Mouse (Mus musculus) c-Kit-positive CD71-positive TER-119-negative erythroid progenitor cells, embryonic 14.5 days (primary cell): Measurements from ENCODE around the gene 6430628N08Rik.
A peak's percentile ranks its signal among the peaks of the same experiment; 100 is the strongest.

ENCODE experiments used
- DNase-seq: peaks from one replicate; pipeline ENCODE4 v3.0.0-alpha.2; 2013; ENCODE audit warnings: low read depth

The 6430628N08Rik gene

DNA sequence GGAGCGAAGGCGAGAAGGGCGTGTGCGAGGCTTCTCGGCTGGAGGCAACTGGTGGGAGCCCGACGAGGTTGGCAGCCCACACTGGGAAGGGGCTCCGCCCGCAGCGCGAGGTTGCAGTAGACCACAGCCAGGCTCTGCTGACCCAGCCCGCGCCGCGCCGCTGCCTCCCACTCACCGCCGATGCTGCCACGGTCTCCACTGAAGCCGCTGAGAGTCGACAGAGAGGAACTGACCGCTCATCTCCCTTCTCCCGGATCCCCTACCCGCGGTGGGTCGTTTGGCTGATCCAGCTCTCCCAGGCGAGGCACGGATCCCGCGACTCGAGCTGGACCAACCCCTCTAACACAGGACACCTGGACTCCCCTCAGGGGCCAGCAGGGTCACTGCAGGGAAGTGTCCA is at the start of gene 6430628N08Rik:
Gene 6430628N08Rik (plus strand): TSS at position 113 of the 400 bp plus-strand sequence.
- no peak for DNase-seq

DNA sequence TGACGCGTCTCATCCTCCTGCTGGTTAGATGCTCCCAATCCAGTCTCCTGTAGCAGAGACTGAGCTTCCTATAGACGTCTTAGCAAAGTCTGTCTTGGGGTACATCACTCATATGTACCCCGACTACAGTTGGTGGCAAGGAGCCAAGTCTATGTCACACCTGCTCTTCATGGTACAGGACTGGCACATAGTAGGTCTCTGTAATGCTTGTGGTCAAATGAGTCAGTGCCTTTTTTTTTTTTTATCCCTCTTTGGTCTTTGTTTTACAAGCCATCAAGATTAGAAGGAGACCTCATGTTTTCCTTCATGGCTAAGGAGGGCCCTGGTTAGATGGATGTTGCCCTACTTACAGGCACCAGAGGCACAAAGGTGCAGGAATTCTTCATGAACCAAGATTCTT is 49.6 kb upstream of the 6430628N08Rik start:
- no peak for DNase-seq

DNA sequence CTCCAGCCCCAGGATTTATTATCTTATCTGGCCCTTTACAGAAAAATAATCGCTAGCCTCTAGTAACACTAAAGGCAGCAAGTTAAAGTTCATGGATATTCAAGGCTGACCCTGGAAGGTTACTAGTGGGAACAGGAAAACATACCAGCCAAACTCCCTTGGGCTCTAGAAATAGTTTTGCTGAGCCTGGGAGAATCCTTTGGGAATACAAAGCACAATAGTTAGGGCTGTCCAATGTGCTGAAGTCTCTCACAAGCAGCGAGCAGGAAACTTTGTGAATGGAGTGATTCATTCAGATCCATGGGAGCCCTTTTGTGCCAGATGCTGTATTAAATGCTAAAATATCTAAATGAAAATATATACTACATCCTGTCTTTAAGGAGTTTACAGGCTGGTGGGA is 43.8 kb upstream of the 6430628N08Rik start:
- DNase-seq: no peak

DNA sequence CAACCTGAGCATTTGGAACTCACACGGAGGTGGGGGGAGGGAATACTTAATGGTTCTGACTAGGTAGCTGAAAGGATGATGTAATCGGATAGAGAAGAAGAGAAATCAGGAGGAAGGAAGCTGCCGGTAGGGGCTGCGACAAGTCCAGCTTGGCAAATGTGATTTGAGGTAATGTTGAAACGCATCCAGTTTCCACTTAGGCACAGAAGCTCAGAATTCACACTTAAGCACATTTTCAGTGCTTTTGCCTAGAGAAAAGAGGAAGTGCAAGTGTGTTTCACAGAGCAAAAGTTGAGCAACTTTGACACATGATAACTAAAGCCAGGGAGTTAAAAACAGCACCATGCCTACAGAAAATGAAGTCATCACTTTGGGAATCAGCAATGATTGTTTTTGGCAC is 43.1 kb upstream of the 6430628N08Rik start:
- DNase-seq: no peak

DNA sequence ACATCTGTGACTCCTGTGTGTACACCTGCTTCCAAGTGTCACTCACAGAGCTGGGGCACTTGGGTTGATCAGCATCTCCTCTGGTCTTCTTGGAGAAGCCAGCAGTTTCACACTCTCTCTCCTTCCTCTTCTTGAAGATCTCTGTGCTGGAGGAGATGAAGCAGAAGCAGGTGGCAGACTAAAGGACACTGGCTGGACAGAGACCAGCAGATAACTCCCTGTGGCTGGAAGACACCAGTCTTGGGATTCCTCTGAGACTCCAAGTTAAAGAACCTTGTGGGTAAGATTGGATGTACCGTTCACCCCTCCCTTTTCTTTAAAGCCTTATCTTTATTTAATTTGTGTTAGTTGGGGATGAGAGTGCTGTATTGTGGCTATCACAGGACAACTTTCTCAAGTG is 42.4 kb upstream of the 6430628N08Rik start:
- DNase-seq: no peak

DNA sequence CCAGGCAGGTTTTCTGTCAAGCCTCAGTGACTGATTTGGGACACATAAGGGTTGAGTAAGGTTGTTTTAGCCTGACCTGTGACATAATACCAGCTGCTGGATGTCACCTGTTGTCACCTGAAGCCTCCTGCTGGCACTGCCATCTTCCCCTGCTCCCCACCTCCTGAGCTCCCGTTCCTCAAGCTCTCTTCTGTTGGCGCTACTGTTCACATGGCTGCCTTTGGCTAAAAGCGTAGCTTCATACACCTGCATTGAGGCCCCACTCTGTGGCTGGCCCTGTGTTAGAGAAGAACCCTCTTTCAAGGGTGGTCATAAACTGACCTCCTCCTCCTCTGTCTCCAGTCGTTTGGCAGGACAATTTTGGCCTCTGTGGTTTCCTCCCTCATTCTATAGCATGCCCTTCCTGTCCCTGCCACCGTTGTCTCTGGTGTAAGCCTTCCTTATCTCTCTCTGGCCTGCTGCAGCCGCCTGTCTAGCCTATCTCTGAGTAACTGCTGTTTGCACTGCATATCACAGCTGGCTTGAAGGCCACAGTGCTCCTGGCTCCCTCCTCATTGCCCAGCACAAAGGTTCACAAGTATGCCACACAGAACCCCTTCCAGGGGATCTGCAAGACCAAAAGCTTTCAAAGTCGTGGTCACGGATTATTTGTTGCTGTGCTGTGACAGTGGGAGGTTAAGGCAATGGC is 41.3 kb upstream of the 6430628N08Rik start:
- peak; percentile 76 for DNase-seq

DNA sequence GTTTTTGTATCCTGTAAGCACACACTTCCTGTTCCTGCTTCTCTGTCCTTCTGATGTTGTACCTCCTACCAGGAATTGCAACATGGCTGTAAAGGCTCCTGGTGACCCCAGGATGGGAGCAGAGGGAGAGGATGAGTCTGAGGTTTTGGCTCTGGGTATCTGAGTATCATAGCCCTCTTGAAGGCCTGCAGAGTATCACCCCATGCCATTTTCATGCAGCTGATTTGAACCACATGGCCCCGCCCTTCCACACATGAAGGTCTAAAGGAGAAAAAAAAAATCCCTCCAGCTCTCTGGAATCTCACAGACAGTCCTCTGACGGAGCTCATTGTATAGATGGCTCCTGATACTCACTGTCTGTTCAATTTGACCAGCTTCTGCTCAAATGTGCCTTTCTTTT is 40.4 kb upstream of the 6430628N08Rik start:
- DNase-seq: no peak

DNA sequence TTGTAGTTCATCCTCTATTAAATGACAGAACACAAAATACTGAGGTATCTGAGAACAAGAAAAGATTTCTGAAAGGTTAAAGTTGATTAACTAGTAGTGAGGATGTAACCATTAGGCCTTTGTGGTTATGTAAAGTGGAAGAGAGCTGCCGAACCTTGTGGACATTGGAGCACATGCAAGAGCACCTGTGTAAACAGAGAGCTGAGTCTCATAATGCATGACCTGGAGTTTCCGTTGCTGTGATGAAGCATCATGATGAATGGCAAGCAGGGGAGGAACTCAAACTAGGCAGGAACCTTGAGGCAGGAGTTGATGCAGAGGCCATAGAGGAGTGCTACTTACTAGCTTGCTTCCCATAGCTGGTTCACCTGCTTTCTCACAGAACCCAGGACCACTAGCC is 39.8 kb upstream of the 6430628N08Rik start:
- DNase-seq: no peak

DNA sequence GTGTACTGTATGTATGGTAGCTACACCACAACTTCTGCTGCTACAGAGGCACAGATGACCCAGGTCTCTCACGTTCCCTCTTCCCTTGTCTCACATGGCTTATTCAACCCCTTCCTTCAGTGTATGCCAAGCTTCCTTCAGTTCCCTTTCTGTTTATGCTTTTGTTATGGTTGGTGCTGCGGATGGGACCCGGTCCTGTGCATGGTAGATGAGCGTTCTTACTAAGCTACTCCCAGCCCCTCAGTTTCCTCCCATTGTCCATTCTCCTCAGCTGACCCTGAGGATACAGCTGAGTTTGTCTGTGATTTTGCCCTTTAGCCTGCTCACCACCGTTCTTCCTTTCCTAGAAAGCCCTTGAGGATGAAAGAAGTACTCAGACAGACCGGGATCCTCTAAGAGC is 38.9 kb upstream of the 6430628N08Rik start:
- no peak for DNase-seq

DNA sequence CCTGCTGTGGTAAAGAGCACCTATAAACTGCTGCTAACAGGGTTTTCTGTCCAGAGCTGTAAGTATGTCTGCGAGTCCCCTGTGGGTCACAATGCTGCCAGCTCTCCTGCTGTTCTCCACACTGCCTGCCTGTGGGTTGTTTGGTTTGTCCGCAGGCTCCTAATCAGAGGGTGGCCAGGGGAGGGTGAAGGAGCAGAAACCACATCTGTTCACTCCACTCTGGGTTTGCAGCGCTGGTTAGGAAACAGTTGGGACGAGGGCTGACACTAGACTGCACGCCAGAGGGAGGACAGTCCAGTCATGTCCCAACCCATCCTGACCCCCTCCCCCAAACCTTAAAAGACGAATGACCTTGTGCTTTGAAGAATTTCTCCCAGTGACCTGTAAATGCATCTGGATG is 35.4 kb upstream of the 6430628N08Rik start:
- no peak for DNase-seq

DNA sequence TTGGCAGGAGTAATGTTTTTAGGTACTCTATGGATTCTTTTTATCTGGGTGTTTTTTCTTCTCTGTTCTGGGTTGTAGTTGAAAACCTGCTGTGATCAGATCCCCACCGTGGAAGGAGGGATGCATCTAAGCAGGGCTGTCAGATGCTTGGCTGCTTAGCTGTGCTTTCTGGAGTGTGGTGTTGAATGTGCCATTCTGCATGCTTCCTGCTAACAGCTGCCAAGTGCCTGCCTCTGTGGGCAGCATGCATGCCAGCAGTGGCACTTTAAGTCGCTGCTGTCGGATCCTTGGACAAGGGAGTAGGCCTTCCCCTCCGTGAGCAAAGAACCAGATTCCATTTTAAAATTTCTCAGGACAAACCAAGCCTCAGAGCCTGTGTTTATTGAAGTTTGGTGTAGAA is 34.9 kb upstream of the 6430628N08Rik start:
- no peak for DNase-seq

DNA sequence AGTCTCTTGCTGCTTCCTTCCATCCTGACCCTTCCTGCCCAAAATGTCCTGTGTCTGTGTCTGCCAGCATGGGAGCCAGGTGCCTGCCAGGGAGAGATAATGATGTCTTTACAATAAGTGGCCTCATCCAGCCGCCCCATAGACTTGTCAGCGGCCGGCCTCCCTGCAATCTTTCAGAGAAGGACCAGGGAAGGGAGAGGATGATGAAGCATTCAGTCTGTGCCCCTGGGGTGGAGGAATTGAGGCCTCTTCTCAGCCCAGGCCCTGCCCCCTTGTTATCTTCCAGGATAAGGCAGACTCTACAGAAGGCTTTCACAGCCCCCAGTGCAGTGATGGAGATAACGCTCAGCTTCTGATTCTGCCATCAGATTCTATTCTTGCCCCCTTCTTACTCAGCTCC is 34.2 kb upstream of the 6430628N08Rik start:
- DNase-seq: peak; percentile 73

DNA sequence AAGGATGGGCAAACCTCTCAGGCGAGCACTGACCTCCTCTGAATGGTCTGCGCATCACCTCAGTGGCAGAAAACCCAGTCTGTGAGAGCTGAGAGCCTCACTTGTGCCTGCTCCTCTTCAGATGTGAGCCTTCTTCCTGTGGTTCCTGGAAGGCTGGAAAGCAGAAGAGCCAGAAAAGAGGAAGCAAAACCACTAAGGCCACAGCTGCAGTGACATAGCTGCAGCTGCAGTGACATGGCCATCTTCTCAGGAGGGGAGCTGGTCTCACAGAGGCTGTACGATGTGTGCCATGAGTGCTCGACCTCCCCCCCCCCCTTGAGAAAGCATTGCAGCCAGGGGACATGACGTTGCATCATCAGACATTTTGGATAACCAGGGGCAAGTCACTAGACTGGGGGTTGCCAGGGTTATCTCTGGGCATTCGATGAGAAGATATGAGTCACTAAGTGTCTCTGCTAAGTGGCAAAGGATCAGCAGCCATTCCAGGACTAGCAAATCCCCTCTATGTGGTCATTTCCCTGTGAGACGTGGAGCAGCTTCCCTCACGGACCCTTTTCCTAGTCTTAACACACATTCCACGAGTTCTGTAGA is 33.1 kb upstream of the 6430628N08Rik start:
- DNase-seq: no peak

DNA sequence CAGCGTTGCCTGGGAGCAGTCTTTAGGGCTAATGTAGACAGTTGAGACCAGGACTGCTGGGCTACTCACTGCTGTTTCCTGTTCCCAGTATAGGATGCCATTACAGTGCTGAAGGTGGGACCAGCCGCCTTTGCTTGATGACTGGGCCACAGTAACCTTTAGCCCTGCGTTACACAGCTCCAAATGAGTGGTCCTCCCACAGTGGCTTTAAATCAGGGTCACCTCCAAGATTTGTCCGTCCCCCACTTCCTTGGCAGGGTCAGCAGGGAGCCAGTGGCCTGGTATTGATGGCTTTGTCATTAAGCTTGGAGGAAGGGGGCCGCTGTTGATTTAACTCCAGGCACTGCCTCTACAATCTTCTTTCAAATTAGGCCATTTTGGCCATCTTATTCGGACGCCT is 27.1 kb upstream of the 6430628N08Rik start:
- DNase-seq: no peak

DNA sequence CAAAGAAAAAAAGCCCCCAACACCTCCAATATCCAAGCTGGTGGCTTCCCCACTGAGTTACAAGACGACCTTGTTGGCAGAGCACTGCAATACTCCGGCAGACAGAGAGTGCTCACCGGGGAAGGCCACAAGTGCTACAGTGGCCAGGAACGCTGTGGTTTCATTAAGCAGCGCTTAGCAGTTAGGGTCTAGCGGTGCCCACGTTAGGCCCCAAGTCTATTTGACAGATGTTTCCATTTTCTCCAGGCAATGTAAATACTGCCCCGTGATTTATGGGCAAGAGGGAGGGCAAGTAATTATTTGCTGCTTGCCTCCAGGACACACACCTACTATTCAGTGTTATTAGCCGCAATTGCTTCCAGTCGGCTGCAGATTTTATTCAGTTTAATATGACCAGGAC is 26.6 kb upstream of the 6430628N08Rik start:
- DNase-seq: no peak

DNA sequence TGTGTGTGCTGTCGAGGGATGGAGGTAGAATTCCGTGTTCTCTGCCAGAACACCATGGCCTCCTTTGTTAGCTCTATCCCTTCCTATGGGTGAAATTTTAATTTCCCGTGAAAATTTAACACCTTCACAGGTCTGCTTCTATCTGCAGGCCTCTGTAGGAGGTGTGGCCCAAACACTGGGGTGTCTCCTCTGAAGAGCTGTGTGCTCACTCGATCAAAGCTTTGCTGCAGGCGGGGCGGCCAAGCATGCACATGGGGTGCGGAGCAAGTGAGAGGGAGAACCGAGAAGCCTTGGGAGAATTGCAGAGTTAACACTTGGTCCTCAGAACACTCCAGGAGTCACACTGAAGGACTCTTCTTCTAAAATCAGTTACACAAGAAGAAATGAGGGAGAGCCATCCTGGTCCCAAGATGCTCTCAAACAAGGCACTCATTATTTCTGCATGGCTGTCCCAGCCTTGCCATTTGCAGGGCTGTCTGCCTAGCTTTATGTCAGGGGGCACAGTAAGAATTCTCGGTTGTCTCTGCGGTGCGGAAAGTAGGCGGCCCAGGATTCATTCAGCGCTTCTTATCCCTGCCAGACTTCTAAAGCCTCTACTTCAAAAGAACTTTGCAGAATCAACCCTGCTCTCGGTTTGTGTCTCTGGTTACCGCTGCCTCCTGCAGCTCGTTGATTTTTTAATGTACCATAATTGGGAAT is 20.8 kb upstream of the 6430628N08Rik start:
- no peak for DNase-seq

DNA sequence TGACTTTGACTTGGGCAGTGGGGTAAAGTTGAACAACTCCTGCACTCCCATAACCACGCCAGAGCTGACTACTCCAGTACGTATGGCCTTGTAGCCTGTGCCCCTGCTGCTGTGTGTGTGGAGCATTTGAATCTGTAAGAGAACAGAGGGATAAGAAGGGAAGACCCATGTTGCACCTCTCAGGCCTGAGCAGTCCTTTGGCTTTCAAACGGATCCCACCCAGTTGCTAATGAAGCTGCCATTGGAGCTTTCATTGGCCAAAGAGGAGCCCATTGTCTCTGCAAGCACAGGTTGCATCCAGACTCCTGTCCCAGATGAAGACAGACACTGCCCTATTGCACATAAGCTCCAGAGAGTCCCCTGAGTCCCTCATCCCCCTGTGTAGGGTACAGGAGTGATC is 17.2 kb upstream of the 6430628N08Rik start:
- DNase-seq: no peak

DNA sequence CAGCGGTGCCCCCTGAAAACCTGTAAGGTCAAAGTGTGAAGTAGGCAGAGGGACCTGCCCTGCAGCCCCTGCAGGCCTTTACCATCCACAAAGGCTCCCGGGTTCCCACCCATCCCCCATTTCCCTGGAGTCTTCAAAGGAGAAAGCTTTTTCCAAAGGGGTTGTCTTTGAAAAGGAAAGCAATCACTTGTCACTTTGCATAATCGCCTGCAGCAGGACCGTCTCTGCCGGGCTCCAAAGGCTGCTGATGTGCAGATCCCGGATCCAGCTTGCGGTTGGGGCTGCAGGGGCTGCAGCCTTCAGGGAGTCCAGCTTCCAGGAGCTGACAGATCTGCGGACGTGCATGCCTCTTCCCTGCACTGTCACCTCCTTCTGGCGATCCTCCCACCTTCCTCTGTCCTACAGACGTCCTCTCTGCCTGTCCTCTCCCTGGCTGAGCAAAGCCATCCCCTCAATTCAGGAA is 12.2 kb upstream of the 6430628N08Rik start:
- no peak for DNase-seq

DNA sequence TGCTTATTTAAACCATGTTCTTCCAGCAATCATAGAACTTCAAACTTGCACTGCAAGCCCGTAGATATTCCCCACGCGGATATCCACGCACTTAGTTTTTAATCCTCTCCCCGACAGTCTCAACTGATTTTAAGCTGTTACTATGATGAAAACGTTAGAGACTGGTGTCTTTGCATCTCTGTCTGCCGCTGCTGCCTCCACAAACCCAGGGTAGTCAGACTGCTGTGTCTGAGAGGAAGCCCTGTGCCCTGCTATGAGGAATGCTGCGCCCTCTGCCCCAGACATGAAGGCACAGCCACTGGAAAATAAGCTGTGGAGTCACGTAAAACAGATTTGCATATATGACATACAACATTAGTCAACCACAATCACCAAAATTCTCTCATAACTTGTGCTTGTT is 11.6 kb upstream of the 6430628N08Rik start:
- no peak for DNase-seq

DNA sequence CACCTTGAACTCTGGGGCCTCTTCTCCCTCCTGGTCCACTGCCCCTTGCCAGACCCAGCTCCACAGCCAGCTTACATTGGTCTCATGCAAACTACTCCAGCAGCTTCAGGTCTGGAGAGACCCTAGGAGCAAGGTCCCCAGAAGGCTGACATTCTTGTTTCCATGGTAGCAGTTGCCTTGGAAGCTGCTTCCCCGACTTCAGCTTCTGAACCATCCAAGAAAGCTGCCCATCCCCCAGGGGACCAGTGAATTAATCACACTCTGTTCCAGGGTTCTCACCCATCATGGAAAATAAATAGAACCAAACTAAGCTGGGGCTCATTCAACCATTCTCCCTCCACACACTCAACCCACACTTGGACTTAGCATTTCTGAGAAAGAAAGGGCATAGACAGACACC is 9.3 kb upstream of the 6430628N08Rik start:
- DNase-seq: no peak

DNA sequence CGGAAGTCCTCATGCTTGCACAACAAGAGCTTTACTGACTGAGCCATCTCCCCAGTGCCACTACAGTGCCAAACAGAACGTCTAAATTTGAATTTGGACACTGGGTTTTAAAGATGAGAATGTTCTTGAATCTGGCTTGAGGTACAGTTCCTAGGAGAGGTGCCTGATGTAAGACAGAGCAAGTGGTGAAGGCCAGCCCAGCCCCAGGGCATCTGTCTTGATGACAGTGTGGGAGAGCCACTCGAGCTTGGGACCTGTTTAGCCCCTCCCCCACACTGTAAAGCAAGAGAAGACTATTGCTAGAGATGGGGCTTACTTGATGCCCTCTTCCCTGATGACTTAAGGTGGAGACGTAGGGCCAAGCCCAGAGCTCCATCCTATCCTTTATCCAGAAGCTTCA is 8.3 kb upstream of the 6430628N08Rik start:
- no peak for DNase-seq

DNA sequence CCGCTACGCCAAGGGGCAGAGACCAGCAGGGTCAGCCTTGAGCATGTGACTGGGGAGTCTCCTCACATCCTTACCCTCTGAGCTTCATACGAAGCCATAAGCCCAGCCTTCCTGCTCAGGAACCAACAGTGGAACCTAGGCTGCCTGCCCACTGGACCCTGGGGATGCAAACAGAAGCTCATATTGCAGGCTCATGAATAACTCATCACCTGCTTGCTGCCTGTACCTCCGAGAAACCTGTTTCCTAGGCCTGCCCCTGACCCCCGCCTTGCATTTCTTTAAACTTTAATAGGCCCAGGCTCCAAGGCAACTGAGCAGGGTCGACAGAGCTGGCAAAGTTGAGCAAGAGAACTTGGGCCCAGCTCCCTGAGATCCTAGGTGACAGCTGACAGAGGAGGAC is 6.4 kb upstream of the 6430628N08Rik start, which contains the start of gene Kncn:
Gene Kncn (plus strand): TSS at position 379 of the 400 bp plus-strand sequence.
- DNase-seq: no peak

DNA sequence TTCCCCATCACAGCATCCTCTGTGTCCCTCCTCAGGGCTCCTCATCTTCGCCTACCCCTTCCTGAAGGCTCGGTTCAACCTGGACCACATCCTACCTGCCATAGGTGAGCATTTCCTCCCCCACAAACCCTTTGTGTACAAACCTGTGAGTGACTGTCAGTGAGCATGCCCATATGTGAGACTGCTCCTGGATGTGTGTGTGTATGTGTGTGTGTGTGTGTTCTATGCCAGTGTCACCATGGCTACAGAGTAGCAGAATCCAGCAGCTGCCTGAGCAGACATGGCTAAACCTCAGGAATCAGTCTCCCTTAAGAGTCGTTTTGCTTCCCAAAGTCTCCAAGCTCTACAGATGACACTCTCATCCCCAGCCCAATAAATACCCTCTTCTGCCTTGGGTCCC is 4.6 kb upstream of the 6430628N08Rik start:
- no peak for DNase-seq
